Mouse (Mus musculus) adipocyte (in vitro differentiated cells): ENCODE results near the gene Lima1.
A peak's percentile ranks its signal among the peaks of the same experiment; 100 is the strongest.
"Not testable (repeated sequence)": the region's sequence is repeated elsewhere in the genome, so short reads cannot be mapped to it uniquely, and the experiment has no call there.

Source experiments
- DNase-seq: peaks from one replicate; pipeline ENCODE4 v3.0.0-alpha.2; 2016; ENCODE audit warnings: low spot score

Gene Lima1

GRCm38 (mm10) chr15:99875334-99875869 lies at the start of gene Lima1:
TSS of gene Lima1 (minus strand) at chr15:99875456.
- peak; percentile 91 for DNase-seq

GRCm38 (mm10) chr15:99919601-99920158 lies 44.4 kb upstream of the Lima1 start:
- no peak for DNase-seq

GRCm38 (mm10) chr15:99917264-99917663 lies 42.0 kb upstream of the Lima1 start:
- DNase-seq: no peak

- DNase-seq: no peak
These were observed 39.4 kb upstream of the Lima1 start for GRCm38 (mm10) chr15:99914613-99915012.

- DNase-seq: no peak
These were observed 36.5 kb upstream of the Lima1 start for GRCm38 (mm10) chr15:99911785-99912184.

- peak; percentile 53 for DNase-seq
These were observed 34.2 kb upstream of the Lima1 start for GRCm38 (mm10) chr15:99909339-99909996.

- no peak for DNase-seq
These were observed 32.3 kb upstream of the Lima1 start for GRCm38 (mm10) chr15:99907514-99907913.

GRCm38 (mm10) chr15:99907041-99907440 lies 31.8 kb upstream of the Lima1 start:
- no peak for DNase-seq

GRCm38 (mm10) chr15:99904841-99905240 lies 29.6 kb upstream of the Lima1 start:
- DNase-seq: no peak

- peak; percentile 92 for DNase-seq
These were observed 29.1 kb upstream of the Lima1 start for GRCm38 (mm10) chr15:99904333-99904732.

GRCm38 (mm10) chr15:99903227-99903626 lies 28.0 kb upstream of the Lima1 start:
- DNase-seq: no peak

GRCm38 (mm10) chr15:99902786-99903185 lies 27.5 kb upstream of the Lima1 start:
- DNase-seq: no peak

GRCm38 (mm10) chr15:99896621-99897020 lies 21.4 kb upstream of the Lima1 start:
- peak; percentile 24 for DNase-seq

- DNase-seq: no peak
These were observed 16.1 kb upstream of the Lima1 start for GRCm38 (mm10) chr15:99891355-99891754.

GRCm38 (mm10) chr15:99890412-99891236 lies 15.4 kb upstream of the Lima1 start:
- DNase-seq: no peak

GRCm38 (mm10) chr15:99889275-99889874 lies 14.1 kb upstream of the Lima1 start:
- DNase-seq: no peak

GRCm38 (mm10) chr15:99887130-99887529 lies 11.9 kb upstream of the Lima1 start:
- not testable (repeated sequence) for DNase-seq

GRCm38 (mm10) chr15:99884038-99884437 lies 8.8 kb upstream of the Lima1 start:
- no peak for DNase-seq

- no peak for DNase-seq
These were observed 3.3 kb upstream of the Lima1 start for GRCm38 (mm10) chr15:99878541-99878940.

- peak; percentile 32 for DNase-seq
These were observed 483 bp downstream of the Lima1 start for GRCm38 (mm10) chr15:99874612-99875333.

GRCm38 (mm10) chr15:99872543-99872942 lies 2.7 kb downstream of the Lima1 start:
- no peak for DNase-seq

- DNase-seq: no peak
These were observed 7.6 kb downstream of the Lima1 start for GRCm38 (mm10) chr15:99867654-99868053.
